Mouse (Mus musculus) right cerebral cortex, adult 18-20 months (tissue): ENCODE data around the gene Foxn2.
"Not testable (repeated sequence)": the region's sequence is repeated elsewhere in the genome, so short reads cannot be mapped to it uniquely, and the experiment has no call there.

Experiments used
- DNase-seq: peaks from one replicate; pipeline ENCODE4 v3.0.0; 2022; ENCODE audit warnings: mixed read lengths

The Foxn2 gene

GRCm38 (mm10) chr17:88440285-88441000 lies at the start of gene Foxn2:
Foxn2 (plus strand) TSS chr17:88440711.
- peak; percentile 92 for DNase-seq

- no peak for DNase-seq
These were observed 43.0 kb upstream of the Foxn2 start for GRCm38 (mm10) chr17:88397501-88397900.

DNA sequence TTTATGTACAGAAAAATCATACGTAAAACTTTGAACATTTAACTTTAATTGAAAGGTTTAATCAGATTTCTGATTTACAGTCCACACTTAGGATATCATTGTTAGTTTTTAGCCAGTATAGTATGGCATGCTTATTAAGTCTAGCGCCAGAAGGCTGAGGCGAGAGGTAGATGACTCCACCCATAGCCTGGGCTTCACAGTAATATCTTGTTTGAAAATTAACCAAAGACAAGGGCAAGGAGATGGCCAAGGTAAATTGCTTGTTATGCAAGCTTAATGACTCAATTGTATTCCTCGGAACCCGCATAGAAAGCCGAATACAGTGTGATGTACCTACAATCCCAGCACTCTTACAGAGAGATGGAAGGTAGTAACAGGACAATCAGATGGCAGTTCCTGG lies 42.4 kb upstream of the Foxn2 start:
- DNase-seq, result no peak

- no peak for DNase-seq
These were observed 41.7 kb upstream of the Foxn2 start for GRCm38 (mm10) chr17:88398854-88399253.

- no peak for DNase-seq
These were observed 40.4 kb upstream of the Foxn2 start for GRCm38 (mm10) chr17:88400122-88400521.

DNA sequence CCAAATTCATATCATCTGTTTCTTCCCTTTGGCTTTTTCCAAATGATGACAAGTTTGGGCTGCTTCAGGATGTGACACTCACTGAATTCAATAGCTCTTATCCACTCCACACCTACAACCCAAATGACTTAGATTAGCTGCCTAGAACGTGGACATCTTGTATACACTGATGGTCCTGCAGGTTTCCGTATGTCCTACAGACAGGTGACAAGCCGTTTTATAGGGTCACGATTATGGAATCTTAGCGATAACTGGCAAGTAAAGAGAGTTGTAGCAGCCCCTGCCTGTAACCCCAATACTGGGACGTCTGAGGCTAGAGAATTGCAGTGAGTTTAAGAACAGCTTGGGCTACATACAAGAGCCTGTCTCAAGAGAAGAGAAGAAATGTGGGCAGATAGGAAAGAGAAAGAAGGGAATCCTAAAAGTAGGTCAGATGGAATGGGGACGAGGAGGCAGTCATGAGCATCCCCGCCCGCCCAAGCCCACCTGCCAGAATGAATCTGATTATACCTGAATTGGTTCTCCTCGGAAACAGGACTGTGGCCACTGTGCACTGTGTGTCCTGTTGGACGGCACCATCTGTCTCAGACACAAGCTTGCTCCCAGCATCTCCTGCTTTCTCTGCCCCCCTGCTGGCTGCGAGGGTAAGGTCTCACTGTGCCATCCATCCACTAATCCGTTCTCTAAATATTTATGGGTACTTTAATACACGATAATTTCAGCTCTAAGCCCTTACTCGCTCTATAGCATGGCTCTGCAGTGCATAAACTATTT lies 39.6 kb upstream of the Foxn2 start:
- no peak for DNase-seq

GRCm38 (mm10) chr17:88403269-88403668 lies 37.2 kb upstream of the Foxn2 start:
- no peak for DNase-seq

GRCm38 (mm10) chr17:88404471-88404870 lies 36.0 kb upstream of the Foxn2 start:
- no peak for DNase-seq

- DNase-seq, result no peak
These were observed 35.4 kb upstream of the Foxn2 start for GRCm38 (mm10) chr17:88405076-88405475.

- DNase-seq, result no peak
These were observed 30.8 kb upstream of the Foxn2 start for GRCm38 (mm10) chr17:88409706-88410105.

DNA sequence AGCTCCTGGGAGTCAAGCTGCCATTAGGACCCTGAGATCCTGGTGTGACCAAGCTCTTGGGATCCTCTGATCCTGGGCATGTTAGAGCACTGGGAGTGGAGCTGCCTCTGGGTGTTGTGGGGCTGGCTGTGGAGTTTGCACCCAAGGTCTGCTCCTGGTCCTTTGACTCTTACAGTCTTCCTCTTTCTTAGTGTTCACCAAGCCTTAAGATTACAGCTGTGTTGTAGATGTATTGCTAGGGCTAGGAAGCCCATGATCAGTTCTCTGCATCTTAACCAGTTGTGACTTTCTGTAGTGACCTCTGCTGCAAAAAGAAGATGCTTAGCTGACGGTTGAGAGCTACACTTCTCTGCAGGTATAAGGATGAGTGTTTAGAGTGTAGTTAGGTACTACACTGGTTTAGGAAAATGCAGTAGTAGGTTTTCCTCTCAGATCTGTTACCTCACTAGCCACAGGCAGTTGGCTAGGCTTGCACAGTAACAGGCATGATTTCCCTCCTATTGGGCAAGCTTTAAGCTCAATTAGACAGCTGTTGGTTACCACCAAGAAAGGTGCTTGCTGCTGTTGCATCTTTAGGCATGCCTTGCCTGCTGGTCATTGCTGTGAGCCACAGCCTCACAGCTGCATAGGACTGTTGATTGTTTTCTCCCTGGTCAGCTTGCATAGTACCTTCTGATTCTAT lies 27.2 kb upstream of the Foxn2 start:
- no peak for DNase-seq

GRCm38 (mm10) chr17:88420426-88420825 lies 20.1 kb upstream of the Foxn2 start:
- no peak for DNase-seq

- DNase-seq, result no peak
These were observed 19.3 kb upstream of the Foxn2 start for GRCm38 (mm10) chr17:88421246-88421645.

GRCm38 (mm10) chr17:88430719-88431118 lies 9.8 kb upstream of the Foxn2 start:
- DNase-seq, result no peak

GRCm38 (mm10) chr17:88431486-88431885 lies 9.0 kb upstream of the Foxn2 start:
- no peak for DNase-seq

- no peak for DNase-seq
These were observed 8.5 kb upstream of the Foxn2 start for GRCm38 (mm10) chr17:88431987-88432386.

DNA sequence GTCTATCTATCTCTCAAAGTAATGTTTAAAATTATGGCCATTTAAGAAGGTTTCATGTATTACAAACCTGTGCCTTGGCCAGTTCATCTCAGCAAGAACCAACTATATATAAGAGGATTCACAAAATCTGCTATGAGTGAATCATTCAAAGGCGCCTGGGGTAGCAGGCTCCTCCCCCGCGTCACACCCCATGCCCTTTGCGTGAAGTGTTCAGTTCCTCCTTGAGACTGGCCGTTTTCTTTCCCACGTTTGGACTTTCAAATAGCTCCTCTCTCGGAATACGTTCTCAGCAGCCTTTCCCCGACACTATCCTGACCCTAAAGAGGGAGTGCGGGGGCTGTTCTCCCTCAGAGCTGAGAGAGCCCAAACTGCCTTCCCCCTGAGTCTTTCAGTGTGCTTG lies 5.2 kb upstream of the Foxn2 start:
- no peak for DNase-seq

- no peak for DNase-seq
These were observed 4.2 kb upstream of the Foxn2 start for GRCm38 (mm10) chr17:88436284-88436683.

DNA sequence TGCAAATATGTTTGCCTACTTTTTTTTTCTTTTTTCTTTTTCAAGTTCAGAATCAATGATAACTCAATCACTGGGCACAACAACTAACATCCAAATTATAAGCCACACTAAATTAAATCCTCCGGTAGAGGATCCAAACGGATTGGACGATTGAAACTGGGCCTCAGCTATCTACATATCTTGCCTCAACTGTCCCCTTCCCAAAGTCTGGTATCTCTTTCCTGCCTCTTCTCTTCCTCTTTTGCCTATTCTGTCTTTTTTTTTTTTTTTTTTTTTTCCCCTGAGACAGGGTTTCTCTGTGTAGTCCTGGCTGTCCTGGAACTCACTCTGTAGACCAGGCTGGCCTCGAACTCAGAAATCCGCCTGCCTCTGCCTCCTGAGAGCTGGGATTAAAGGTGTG lies 3.8 kb upstream of the Foxn2 start:
- not testable (repeated sequence) for DNase-seq

DNA sequence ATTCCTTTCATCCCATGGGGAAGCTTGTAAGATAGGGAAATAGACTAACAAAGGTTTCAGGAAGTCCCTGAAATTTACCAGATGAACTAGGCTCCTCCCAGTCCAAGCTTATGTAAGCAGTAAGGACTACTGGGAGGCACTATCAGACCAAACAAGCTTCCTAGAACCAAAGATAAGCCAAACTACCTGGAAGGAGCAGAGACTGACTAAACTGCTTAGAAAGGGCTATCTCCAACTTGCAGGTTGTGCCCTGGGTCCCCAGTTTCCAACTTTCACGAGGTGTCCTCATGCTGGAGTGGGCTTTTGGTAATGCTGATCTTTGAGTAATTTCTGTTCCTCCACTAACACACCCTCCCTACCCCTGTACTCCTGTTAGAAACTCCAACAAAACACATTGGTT lies 3.1 kb upstream of the Foxn2 start:
- DNase-seq, result no peak

GRCm38 (mm10) chr17:88439536-88440050 lies 918 bp upstream of the Foxn2 start:
- no peak for DNase-seq

DNA sequence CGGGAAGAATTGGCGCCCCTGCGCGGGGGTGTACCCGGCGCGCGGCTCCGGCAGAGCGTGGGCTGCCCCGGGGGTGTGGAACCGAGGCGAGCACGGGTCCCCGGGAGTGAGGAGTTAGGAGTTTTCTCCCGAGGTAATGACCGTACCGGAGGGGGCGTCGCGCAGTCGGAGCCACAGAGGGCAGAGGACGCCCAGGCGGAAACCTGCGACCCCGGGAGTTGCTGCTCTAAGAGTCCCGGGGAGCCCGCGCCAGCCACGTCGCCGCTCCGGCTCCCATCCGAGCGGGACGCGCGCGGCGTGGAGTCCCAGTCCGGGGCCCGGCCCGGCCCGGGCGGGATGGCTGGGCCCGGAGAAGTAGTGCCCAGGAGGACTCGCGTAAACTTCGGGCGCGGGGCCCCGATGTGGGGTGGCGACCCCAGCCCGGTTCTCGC lies 505 bp downstream of the Foxn2 start:
- no peak for DNase-seq

DNA sequence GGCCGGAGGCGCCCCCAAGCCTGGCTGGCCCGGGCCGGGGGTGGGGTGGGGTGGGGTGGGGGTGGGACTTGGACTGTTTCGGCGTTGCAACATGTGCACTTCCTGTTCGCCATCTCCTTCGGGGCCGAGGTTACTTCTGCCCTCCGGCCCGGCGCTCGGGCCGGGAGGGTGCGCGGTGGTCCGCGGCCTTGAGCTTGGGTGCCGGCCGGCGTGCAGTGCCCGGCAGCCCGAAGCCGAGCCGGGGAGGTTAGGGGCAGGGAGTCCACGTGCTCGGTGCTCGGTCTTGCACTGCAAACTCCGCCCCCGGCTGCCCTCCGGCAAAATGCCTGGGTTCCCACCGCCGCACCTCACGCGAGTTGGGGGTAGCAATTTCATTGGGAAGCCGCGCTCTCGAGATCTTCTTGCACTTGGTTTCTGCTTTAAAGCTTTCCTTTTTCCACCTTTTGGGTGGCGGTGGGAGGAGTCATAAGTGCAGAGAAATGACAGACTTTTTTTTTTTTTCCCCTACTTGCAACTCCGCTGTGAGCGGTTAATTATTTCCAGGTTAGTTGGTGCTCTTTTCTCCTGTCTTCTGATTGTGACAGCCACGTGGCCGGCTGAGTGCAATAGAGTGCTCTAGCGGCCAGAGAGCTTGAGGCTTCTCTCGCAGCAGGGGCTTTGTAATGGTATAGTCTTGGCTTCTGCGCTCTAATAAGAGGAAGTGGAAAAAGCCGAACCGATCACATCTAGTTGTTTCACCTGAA lies 1.1 kb downstream of the Foxn2 start:
- peak; percentile 47 for DNase-seq
